In the genomic region with DNA sequence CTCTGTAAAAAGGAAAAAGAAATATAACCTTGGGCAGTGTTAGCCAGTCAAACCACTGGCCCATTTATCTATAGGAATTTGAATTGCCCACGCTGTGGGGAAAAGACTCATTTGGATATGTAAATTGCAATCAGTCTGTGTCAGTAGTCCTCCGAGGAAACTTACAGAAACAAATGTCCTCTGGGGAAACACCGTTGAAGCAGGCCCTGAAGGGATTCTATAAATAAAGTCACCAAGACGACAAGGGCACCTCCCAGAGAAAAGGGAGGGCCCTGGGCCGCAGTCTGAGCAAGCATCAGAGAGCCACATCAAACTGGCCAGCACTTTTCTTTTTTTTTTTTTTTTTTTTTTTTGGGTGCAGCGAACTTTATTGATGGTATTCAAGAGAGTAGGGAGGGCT, we compare ENCODE assay signal across 20 mouse cellular contexts.
"Had no signal": no experiment of that assay in that cellular context is flagged by ENCODE, and none has a peak within 500 bp of the region (broad histone marks: within the 10 kb centered on the region; RNA-seq: fewer than 3 reads in every experiment).

No protein-coding gene starts in this region.

- H3K27ac ChIP-seq: limb, embryonic 12.5 days; limb, embryonic 15.5 days; liver, embryonic 14.5 days; macrophage; midbrain, embryonic 12.5 days; midbrain, embryonic 15.5 days; neural tube, embryonic 12.5 days; neural tube, embryonic 15.5 days had no signal

- H3K9ac ChIP-seq: limb, embryonic 12.5 days; limb, embryonic 15.5 days; liver, embryonic 14.5 days; liver, postnatal 0 days; lung, embryonic 14.5 days; midbrain, embryonic 12.5 days; midbrain, embryonic 15.5 days; neural tube, embryonic 12.5 days; neural tube, embryonic 15.5 days had no signal

- H3K36me3 ChIP-seq: limb, embryonic 12.5 days; limb, embryonic 15.5 days; midbrain, embryonic 12.5 days; midbrain, embryonic 15.5 days; neural tube, embryonic 12.5 days; neural tube, embryonic 15.5 days had no signal

- ATAC-seq: liver, postnatal 0 days; lung, postnatal 0 days; midbrain, embryonic 15.5 days had no signal

- H3K9me3 ChIP-seq: limb, embryonic 12.5 days; limb, embryonic 15.5 days; midbrain, embryonic 12.5 days; midbrain, embryonic 15.5 days; neural tube, embryonic 12.5 days; neural tube, embryonic 15.5 days had no signal

- H3K27me3 ChIP-seq: limb, embryonic 12.5 days; limb, embryonic 15.5 days; midbrain, embryonic 12.5 days; midbrain, embryonic 15.5 days; neural tube, embryonic 12.5 days; neural tube, embryonic 15.5 days had no signal

- DNase-seq: kidney, adult 18-20 months; kidney, adult 9 months; kidney, postnatal 14 days; kidney, postnatal 4 days; left cerebral cortex, postnatal 4 days; liver, postnatal 0 days; lung, embryonic 14.5 days; retina, postnatal 1 day; right cerebral cortex, postnatal 4 days; thymus, postnatal 25 days had no signal

- H3K4me2 ChIP-seq: limb, embryonic 12.5 days; limb, embryonic 15.5 days; liver, embryonic 11.5 days; lung, embryonic 14.5 days; midbrain, embryonic 12.5 days; midbrain, embryonic 15.5 days; neural tube, embryonic 12.5 days; neural tube, embryonic 15.5 days had no signal

- H3K4me3 ChIP-seq: limb, embryonic 12.5 days; limb, embryonic 15.5 days; midbrain, embryonic 12.5 days; midbrain, embryonic 15.5 days; neural tube, embryonic 12.5 days; neural tube, embryonic 15.5 days had no signal

- H3K4me1 ChIP-seq: limb, embryonic 12.5 days; limb, embryonic 15.5 days; midbrain, embryonic 12.5 days; midbrain, embryonic 15.5 days; neural tube, embryonic 12.5 days; neural tube, embryonic 15.5 days had no signal
